Mouse (Mus musculus) intestine, embryonic 16.5 days (tissue): ENCODE measurements around the gene Tada1. TPM values are rescaled to one million over a fixed set of nuclear protein-coding genes. Genes with fewer than 3 reads are reported as not detected.
A peak's percentile ranks its signal among the peaks of the same experiment; 100 is the strongest.

Experiments used
- ATAC-seq: fragments of 200-750 bp; cut with Nextera tagmentation; 2 replicates; pipeline ENCODE4 v1.8.0; 2017; ENCODE audit warnings: moderate TSS enrichment, moderate library complexity
- H3K27ac ChIP-seq: fragments of 300-500 bp; sonication (generic); 2 replicates; pipeline ENCODE4 v1.5.1; 2014; ENCODE audit warnings: mild to moderate bottlenecking, low read length
- H3K27me3 ChIP-seq: fragments of 300-500 bp; sonication (generic); replicated peaks from 2 replicates; pipeline ENCODE4 v1.6.1; 2014; ENCODE audit warnings: low read length, control low read depth, mixed read lengths; ENCODE audit not compliant: control insufficient read depth, insufficient read depth
- H3K36me3 ChIP-seq: fragments of 300-500 bp; sonication (generic); 2 replicates; pipeline ENCODE4 v1.6.1; 2014; ENCODE audit warnings: low read length, control low read depth; ENCODE audit not compliant: control insufficient read depth, insufficient read depth
- H3K4me1 ChIP-seq: fragments of 300-500 bp; sonication (generic); 2 replicates; pipeline ENCODE4 v1.6.1; 2014; ENCODE audit warnings: low read length, control low read depth, mixed read lengths; ENCODE audit not compliant: control insufficient read depth, insufficient read depth
- H3K4me2 ChIP-seq: fragments of 300-500 bp; sonication (generic); 2 replicates; pipeline ENCODE4 v1.6.1; 2014; ENCODE audit warnings: low read depth, low read length, control low read depth
- H3K4me3 ChIP-seq: fragments of 300-500 bp; sonication (generic); 2 replicates; pipeline ENCODE4 v1.5.1; 2014; ENCODE audit warnings: mild to moderate bottlenecking, low read length
- H3K9ac ChIP-seq: fragments of 300-500 bp; sonication (generic); 2 replicates; pipeline ENCODE4 v1.6.1; 2014; ENCODE audit warnings: low read depth, low read length
- H3K9me3 ChIP-seq: fragments of 300-500 bp; sonication (generic); 2 replicates; pipeline ENCODE4 v1.6.1; 2016; ENCODE audit warnings: low read length, control low read depth; ENCODE audit not compliant: control insufficient read depth
- WGBS: fragments of 180-500 bp; shearing (Covaris S2); extraction: QIAGEN DNeasy Blood & Tissue Kit; methylation state at CpG from one replicate; pipeline ENCODE4 v1.1.7; 2014; 5-methylcytosine and 5-hydroxymethylcytosine counted together
- polyA plus RNA-seq: library from polyadenylated mRNA; unstranded; fragments of >200 nt; fragmentation: Nextera tagmentation; extraction: Ambion mirVana; gene quantifications from 2 replicates; pipeline ENCODE4 v1.2.1, GENCODE M21; 2015

The Tada1 gene
- polyA plus RNA-seq, result 39.2 and 41.8 TPM in 2 replicates

GRCm38 (mm10) chr1:166379013-166379629 is at the start of gene Tada1:
TSS of gene Tada1 (plus strand) at chr1:166379097.
- Histone ChIP-seq H3K9ac (peak within 1 kb of the TSS; percentile 100), H3K9me3 (no peaks in the 10 kb centered on the region), H3K4me1 (peaks cover 20% of the 10 kb centered on the region), H3K27ac (peak within 1 kb of the TSS; percentile 93), H3K36me3 (0 out of 2 replicates have a peak, but pooled peaks cover 5% of the 10 kb centered on the region), H3K27me3 (no peaks in the 10 kb centered on the region), H3K4me3 (peak within 1 kb of the TSS; percentile 99), H3K4me2 (peak within 1 kb of the TSS; percentile 70)
- ATAC-seq, result peak; percentile 95
- under 1% methylated on average over 81 of the region's 81 CpGs for WGBS

GRCm38 (mm10) chr1:166330752-166331151 is 48.1 kb upstream of the Tada1 start:
- ATAC-seq, result no peak
- Histone ChIP-seq H3K4me2 (no peak overlapping the region), H3K4me3 (no peak overlapping the region), H3K36me3 (no peaks in the 10 kb centered on the region), H3K27ac (no peak overlapping the region), H3K9ac (no peak overlapping the region), H3K27me3 (no peaks in the 10 kb centered on the region), H3K4me1 (no peaks in the 10 kb centered on the region), H3K9me3 (no peaks in the 10 kb centered on the region)
- 60% methylated on average over 3 of the region's 3 CpGs for WGBS

GRCm38 (mm10) chr1:166339110-166339509 is 39.8 kb upstream of the Tada1 start:
- 88% methylated on average over 6 of the region's 6 CpGs for WGBS
- H3K9ac ChIP-seq, result no peak overlapping the region
- H3K9me3 ChIP-seq, result no peaks in the 10 kb centered on the region
- H3K36me3 ChIP-seq, result no peaks in the 10 kb centered on the region
- no peak overlapping the region for H3K27ac ChIP-seq
- H3K4me2 ChIP-seq, result no peak overlapping the region
- no peaks in the 10 kb centered on the region for H3K27me3 ChIP-seq
- ATAC-seq, result no peak
- H3K4me3 ChIP-seq, result no peak overlapping the region
- H3K4me1 ChIP-seq, result no peaks in the 10 kb centered on the region

- H3K9me3 ChIP-seq, result no peaks in the 10 kb centered on the region
- no peak for ATAC-seq
- H3K4me3 ChIP-seq, result no peak overlapping the region
- H3K36me3 ChIP-seq, result no peaks in the 10 kb centered on the region
- H3K27me3 ChIP-seq, result no peaks in the 10 kb centered on the region
- H3K4me1 ChIP-seq, result no peaks in the 10 kb centered on the region
- H3K4me2 ChIP-seq, result no peak overlapping the region
- 77% methylated on average over 2 of the region's 2 CpGs for WGBS
- H3K9ac ChIP-seq, result no peak overlapping the region
- no peak overlapping the region for H3K27ac ChIP-seq
These were observed 36.8 kb upstream of the Tada1 start for GRCm38 (mm10) chr1:166342060-166342459.

GRCm38 (mm10) chr1:166342539-166342938 is 36.4 kb upstream of the Tada1 start:
- H3K27ac ChIP-seq, result no peak overlapping the region

GRCm38 (mm10) chr1:166343586-166343985 is 35.3 kb upstream of the Tada1 start:
- H3K4me1 ChIP-seq, result no peaks in the 10 kb centered on the region
- 66% methylated on average over 5 of the region's 5 CpGs for WGBS
- no peak overlapping the region for H3K27ac ChIP-seq
- H3K9me3 ChIP-seq, result no peaks in the 10 kb centered on the region
- H3K36me3 ChIP-seq, result no peaks in the 10 kb centered on the region
- H3K27me3 ChIP-seq, result no peaks in the 10 kb centered on the region
- no peak overlapping the region for H3K4me2 ChIP-seq
- no peak overlapping the region for H3K4me3 ChIP-seq
- H3K9ac ChIP-seq, result no peak overlapping the region
- no peak for ATAC-seq

More at GRCm38 (mm10) chr1:166342539-166342938, 36.4 kb upstream of the Tada1 start:
- H3K4me3 ChIP-seq, result no peak overlapping the region
- H3K27me3 ChIP-seq, result no peaks in the 10 kb centered on the region
- no peak for ATAC-seq
- H3K36me3 ChIP-seq, result no peaks in the 10 kb centered on the region
- no peak overlapping the region for H3K9ac ChIP-seq
- 87% methylated on average over 1 of the region's 1 CpGs for WGBS
- no peaks in the 10 kb centered on the region for H3K9me3 ChIP-seq
- H3K4me2 ChIP-seq, result no peak overlapping the region
- H3K4me1 ChIP-seq, result no peaks in the 10 kb centered on the region

- H3K27ac ChIP-seq, result no peak overlapping the region
- no peak overlapping the region for H3K4me3 ChIP-seq
- WGBS, result 74% methylated on average over 8 of the region's 8 CpGs
- no peaks in the 10 kb centered on the region for H3K27me3 ChIP-seq
- no peaks in the 10 kb centered on the region for H3K4me1 ChIP-seq
- H3K4me2 ChIP-seq, result no peak overlapping the region
- no peak overlapping the region for H3K9ac ChIP-seq
- H3K9me3 ChIP-seq, result no peaks in the 10 kb centered on the region
- ATAC-seq, result no peak
- no peaks in the 10 kb centered on the region for H3K36me3 ChIP-seq
These were observed 34.4 kb upstream of the Tada1 start for GRCm38 (mm10) chr1:166344300-166345077.

GRCm38 (mm10) chr1:166345602-166346001 is 33.3 kb upstream of the Tada1 start:
- Histone ChIP-seq H3K27me3 (no peaks in the 10 kb centered on the region), H3K4me2 (no peak overlapping the region), H3K36me3 (no peaks in the 10 kb centered on the region), H3K9me3 (no peaks in the 10 kb centered on the region), H3K4me3 (no peak overlapping the region), H3K9ac (no peak overlapping the region), H3K27ac (no peak overlapping the region), H3K4me1 (no peaks in the 10 kb centered on the region)
- WGBS, result 89% methylated on average over 6 of the region's 6 CpGs
- no peak for ATAC-seq

- Histone ChIP-seq H3K9ac (no peak overlapping the region), H3K27ac (no peak overlapping the region), H3K36me3 (no peaks in the 10 kb centered on the region), H3K27me3 (no peaks in the 10 kb centered on the region), H3K4me1 (no peaks in the 10 kb centered on the region), H3K9me3 (no peaks in the 10 kb centered on the region), H3K4me2 (no peak overlapping the region), H3K4me3 (no peak overlapping the region)
- WGBS, result 71% methylated on average over 3 of the region's 3 CpGs
- ATAC-seq, result no peak
These were observed 32.0 kb upstream of the Tada1 start for GRCm38 (mm10) chr1:166346906-166347305.
